Comparison of ENCODE assay signal across 12 mouse cellular contexts in genomic region chr13:49191673-49192035, GRCm38 (mm10). TPM values are rescaled to one million over a fixed set of nuclear protein-coding genes. Genes with fewer than 3 reads are reported as not detected.
DNase-seq lines count a peak whose midpoint lies in the region; ATAC-seq and TF ChIP-seq lines count a peak whose summit lies in the region.
"Had no signal": no experiment of that assay in that cellular context is flagged by ENCODE, and none has a peak within 500 bp of the region (broad histone marks: within the 10 kb centered on the region; RNA-seq: fewer than 3 reads in every experiment).

No protein-coding gene starts in this region.

- H3K4me2 ChIP-seq in heart, postnatal 0 days (ENCODE audit: low read depth, low read length), result no peak overlapping the region
- H3K4me2 ChIP-seq in liver, embryonic 13.5 days, result peak overlapping the region; percentile 100

- H3K27ac ChIP-seq in heart, postnatal 0 days (ENCODE audit: low read depth), result peak overlapping the region; percentile 11; the same call in 1 of the 2 replicates
- peak overlapping the region; percentile 90 for H3K27ac ChIP-seq in bone marrow macrophage, adult 2 months (ENCODE audit: insufficient read depth, low read depth, low read length)
- peak overlapping the region; percentile 62; the same call in 1 of the 2 replicates for H3K27ac ChIP-seq in liver, embryonic 13.5 days

- TF ChIP-seq CTCF in heart, postnatal 0 days (IDR thresholded peaks at IDR 0.05; ENCODE audit: low read depth), result no peak
- no peak for TF ChIP-seq CTCF in bone marrow macrophage, adult 2 months (IDR thresholded peaks at IDR 0.05; ENCODE audit: low read depth, low read length)

- no peaks in the 10 kb centered on the region for H3K27me3 ChIP-seq in heart, postnatal 0 days (ENCODE audit: control insufficient read depth, insufficient read depth, low read length)
- H3K27me3 ChIP-seq in liver, embryonic 13.5 days, result no peaks in the 10 kb centered on the region

- no peak for ATAC-seq in heart, postnatal 0 days (ENCODE audit: insufficient read depth, low read depth)
- ATAC-seq in liver, embryonic 13.5 days (ENCODE audit: low read depth), result no peak

- H3K36me3 ChIP-seq in heart, postnatal 0 days (replicated peaks; ENCODE audit: control insufficient read depth, insufficient read depth, low read length), result peaks cover 20% of the 10 kb centered on the region
- peaks cover 18% of the 10 kb centered on the region for H3K36me3 ChIP-seq in liver, embryonic 13.5 days

- H3K4me3 ChIP-seq in heart, postnatal 0 days (ENCODE audit: low read depth, low read length), result no peak overlapping the region
- H3K4me3 ChIP-seq in bone marrow macrophage, adult 2 months (ENCODE audit: insufficient read depth, low read length), result peak overlapping the region; percentile 67
- H3K4me3 ChIP-seq in liver, embryonic 13.5 days (replicated peaks), result no peak overlapping the region

- no peak for DNase-seq in heart, postnatal 0 days (ENCODE audit: low spot score)
- no peak for DNase-seq in heart, postnatal 14 days
- DNase-seq in 416B (ENCODE audit: low read depth) (peak; percentile 96), adipocyte (ENCODE audit: low spot score) (no peak)
- DNase-seq in liver, embryonic 13.5 days, result no peak
- DNase-seq in adrenal gland, postnatal 25 days, result no peak
- DNase-seq in spleen, adult 12 weeks (ENCODE audit: low spot score), result no peak
- DNase-seq: adrenal gland, adult 8-10 months; cerebellum, postnatal 36 days; gastrocnemius, postnatal 14 days; thymus, postnatal 25 days had no signal

- no peak for TF ChIP-seq EP300 in heart, postnatal 0 days (IDR thresholded peaks at IDR 0.05; ENCODE audit: low read depth)

- intact Hi-C loops in heart, postnatal 14 days (cut with DNase I), result no loop called here

- WGBS in heart, postnatal 0 days, result 60% methylated on average over 5 of the region's 5 CpGs
- 37% methylated on average over 5 of the region's 5 CpGs for WGBS in liver, embryonic 13.5 days (ENCODE audit: insufficient replicate concordance)

- no peak for TF ChIP-seq POLR2A in bone marrow macrophage, adult 2 months (IDR thresholded peaks at IDR 0.05; ENCODE audit: borderline replicate concordance, low read depth, low read length)

- no peaks in the 10 kb centered on the region for H3K9me3 ChIP-seq in heart, postnatal 0 days (replicated peaks; ENCODE audit: control insufficient read depth, low read length)
- H3K9me3 ChIP-seq in liver, embryonic 13.5 days (replicated peaks), result no peaks in the 10 kb centered on the region

- no peak overlapping the region for H3K9ac ChIP-seq in heart, postnatal 0 days (replicated peaks; ENCODE audit: low read depth, low read length)
- H3K9ac ChIP-seq in liver, embryonic 13.5 days, result no peak overlapping the region

- peaks cover 40% of the 10 kb centered on the region for H3K4me1 ChIP-seq in heart, postnatal 0 days (ENCODE audit: control insufficient read depth, insufficient read depth)
- peaks cover 73% of the 10 kb centered on the region for H3K4me1 ChIP-seq in bone marrow macrophage, adult 2 months (ENCODE audit: control insufficient read depth, insufficient read depth, low read length)
- peaks cover 71% of the 10 kb centered on the region for H3K4me1 ChIP-seq in liver, embryonic 13.5 days (replicated peaks)

RNA-seq across cellular contexts. Expression of gene Ninj1, which starts 4.4 kb away (rescaled TPM):
- 75.3 and 102 TPM in 2 replicates for total RNA-seq in heart, postnatal 0 days (2014; rRNA removed; ENCODE audit: low replicate concordance)
- 94.6 and 97.2 TPM in 2 replicates for polyA plus RNA-seq in heart, postnatal 0 days (2015; fragmentation: Nextera tagmentation; extraction: Ambion mirVana)
- total RNA-seq in heart, postnatal 14 days (2021), result 100 to 1,000 TPM in 1 of 2 experiments, 10 to 100 TPM in 1; 99.0 to 112 TPM
- 497 and 521 TPM in 2 replicates for polyA plus RNA-seq in bone marrow macrophage, adult 2 months (2012; ENCODE audit: insufficient read depth, insufficient read length, missing spikeins)
- polyA plus RNA-seq in liver, embryonic 13.5 days (2015; fragmentation: Nextera tagmentation; extraction: Ambion mirVana), result 39.7 and 40.0 TPM in 2 replicates
- total RNA-seq in adrenal gland, postnatal 25 days (2021), result 47.6 and 55.2 TPM in 2 replicates

RNA-seq across cellular contexts. Expression of gene Card19, which starts 24.2 kb away (rescaled TPM):
- total RNA-seq in heart, postnatal 0 days (2014; rRNA removed; ENCODE audit: low replicate concordance), result 114 and 136 TPM in 2 replicates
- 188 TPM in 2 replicates for polyA plus RNA-seq in heart, postnatal 0 days (2015; fragmentation: Nextera tagmentation; extraction: Ambion mirVana)
- 100 to 1,000 TPM; 131 to 138 TPM for total RNA-seq in heart, postnatal 14 days (2021)
- polyA plus RNA-seq in bone marrow macrophage, adult 2 months (2012; ENCODE audit: insufficient read depth, insufficient read length, missing spikeins), result 261 and 268 TPM in 2 replicates
- 11.9 and 13.2 TPM in 2 replicates for polyA plus RNA-seq in liver, embryonic 13.5 days (2015; fragmentation: Nextera tagmentation; extraction: Ambion mirVana)
- 52.0 and 60.3 TPM in 2 replicates for total RNA-seq in adrenal gland, postnatal 25 days (2021)

RNA-seq across cellular contexts. Expression of gene Wnk2, which starts 43.8 kb away (rescaled TPM):
- 5.4 and 5.5 TPM in 2 replicates for total RNA-seq in heart, postnatal 0 days (2014; rRNA removed; ENCODE audit: low replicate concordance)
- polyA plus RNA-seq in heart, postnatal 0 days (2015; fragmentation: Nextera tagmentation; extraction: Ambion mirVana), result 1.5 TPM in 2 replicates
- 10 to 100 TPM; 40.3 to 60.0 TPM for total RNA-seq in heart, postnatal 14 days (2021)
- polyA plus RNA-seq in bone marrow macrophage, adult 2 months (2012; ENCODE audit: insufficient read depth, insufficient read length, missing spikeins), result not detected in 2 replicates
- polyA plus RNA-seq in liver, embryonic 13.5 days (2015; fragmentation: Nextera tagmentation; extraction: Ambion mirVana), result 0.03 and 0.09 TPM in 2 replicates
- total RNA-seq in adrenal gland, postnatal 25 days (2021), result 2.4 and 4.2 TPM in 2 replicates

RNA-seq across cellular contexts. Expression of gene Susd3, which starts 56.9 kb away (rescaled TPM):
- total RNA-seq in heart, postnatal 0 days (2014; rRNA removed; ENCODE audit: low replicate concordance), result 0.43 and 0.46 TPM in 2 replicates
- polyA plus RNA-seq in heart, postnatal 0 days (2015; fragmentation: Nextera tagmentation; extraction: Ambion mirVana), result 0.75 and 0.99 TPM in 2 replicates
- total RNA-seq in heart, postnatal 14 days (2021), result under 1 TPM; 0.33 to 0.49 TPM
- 139 and 143 TPM in 2 replicates for polyA plus RNA-seq in bone marrow macrophage, adult 2 months (2012; ENCODE audit: insufficient read depth, insufficient read length, missing spikeins)
- 1.6 and 1.7 TPM in 2 replicates for polyA plus RNA-seq in liver, embryonic 13.5 days (2015; fragmentation: Nextera tagmentation; extraction: Ambion mirVana)
- total RNA-seq in adrenal gland, postnatal 25 days (2021), result 0.43 and 0.95 TPM in 2 replicates

Comparison
In these comparisons a context has a peak if more than half of its experiments do, and no peak if none do; other contexts are left out.
1. H3K27ac ChIP-seq: peak in every context shown above with its lines; median percentile 90 in bone marrow macrophage, adult 2 months; 62 in liver, embryonic 13.5 days; 11 in heart, postnatal 0 days.